Mouse (Mus musculus) limb, embryonic 11.5 days (tissue): ENCODE results near the gene Nsdhl. TPM values are rescaled to one million over a fixed set of nuclear protein-coding genes. Genes with fewer than 3 reads are reported as not detected.
A peak's percentile ranks its signal among the peaks of the same experiment; 100 is the strongest.

Experiments used
- ATAC-seq: fragments of 200-750 bp; cut with Nextera tagmentation; 2 replicates; pipeline ENCODE4 v1.8.0; 2017; ENCODE audit warnings: low read depth; ENCODE audit not compliant: insufficient number of reproducible peaks, low FRiP score, low TSS enrichment
- DNase-seq: peaks from one replicate; pipeline ENCODE4 v3.0.0-alpha.2; 2015; ENCODE audit warnings: low spot score
- H3K27ac ChIP-seq: fragments of 300-500 bp; sonication (generic); replicated peaks from 2 replicates; pipeline ENCODE4 v1.5.1; 2014; ENCODE audit warnings: low read depth, mild to moderate bottlenecking, low read length
- H3K27me3 ChIP-seq: fragments of 300-500 bp; sonication (generic); 2 replicates; pipeline ENCODE4 v1.6.1; 2014; ENCODE audit warnings: mild to moderate bottlenecking, low read length, mixed read lengths; ENCODE audit not compliant: control insufficient read depth, insufficient read depth
- H3K36me3 ChIP-seq: fragments of 300-500 bp; sonication (generic); 2 replicates; pipeline ENCODE4 v1.6.1; 2014; ENCODE audit warnings: mild to moderate bottlenecking, low read length, moderate library complexity, mixed read lengths; ENCODE audit not compliant: control insufficient read depth, insufficient read depth
- H3K4me1 ChIP-seq: fragments of 300-500 bp; sonication (generic); 2 replicates; pipeline ENCODE4 v1.6.1; 2014; ENCODE audit warnings: low read length, mixed read lengths; ENCODE audit not compliant: control insufficient read depth, insufficient read depth
- H3K4me2 ChIP-seq: fragments of 300-500 bp; sonication (generic); 2 replicates; pipeline ENCODE4 v1.6.1; 2014; ENCODE audit warnings: low read depth, mild to moderate bottlenecking, moderate library complexity; ENCODE audit not compliant: severe bottlenecking
- H3K4me3 ChIP-seq: fragments of 300-500 bp; sonication (generic); 2 replicates; pipeline ENCODE4 v1.5.1; 2014; ENCODE audit warnings: low read depth, low read length
- H3K9ac ChIP-seq: fragments of 300-500 bp; sonication (generic); 2 replicates; pipeline ENCODE4 v1.6.1; 2014; ENCODE audit warnings: mild to moderate bottlenecking, low read length
- H3K9me3 ChIP-seq: fragments of 300-500 bp; sonication (generic); 2 replicates; pipeline ENCODE4 v1.6.1; 2016; ENCODE audit warnings: low read length; ENCODE audit not compliant: control insufficient read depth
- WGBS: fragments of 180-500 bp; shearing (Covaris S2); extraction: QIAGEN DNeasy Blood & Tissue Kit; methylation state at CpG from one replicate; pipeline ENCODE4 v1.1.7; 2014; 5-methylcytosine and 5-hydroxymethylcytosine counted together
- polyA plus RNA-seq: library from polyadenylated mRNA; unstranded; fragments of >200 nt; fragmentation: Nextera tagmentation; extraction: Ambion mirVana; gene quantifications from 2 replicates; pipeline ENCODE4 v1.2.1, GENCODE M21; 2014

Gene Nsdhl
- 32.9 and 33.9 TPM in 2 replicates for polyA plus RNA-seq

DNA sequence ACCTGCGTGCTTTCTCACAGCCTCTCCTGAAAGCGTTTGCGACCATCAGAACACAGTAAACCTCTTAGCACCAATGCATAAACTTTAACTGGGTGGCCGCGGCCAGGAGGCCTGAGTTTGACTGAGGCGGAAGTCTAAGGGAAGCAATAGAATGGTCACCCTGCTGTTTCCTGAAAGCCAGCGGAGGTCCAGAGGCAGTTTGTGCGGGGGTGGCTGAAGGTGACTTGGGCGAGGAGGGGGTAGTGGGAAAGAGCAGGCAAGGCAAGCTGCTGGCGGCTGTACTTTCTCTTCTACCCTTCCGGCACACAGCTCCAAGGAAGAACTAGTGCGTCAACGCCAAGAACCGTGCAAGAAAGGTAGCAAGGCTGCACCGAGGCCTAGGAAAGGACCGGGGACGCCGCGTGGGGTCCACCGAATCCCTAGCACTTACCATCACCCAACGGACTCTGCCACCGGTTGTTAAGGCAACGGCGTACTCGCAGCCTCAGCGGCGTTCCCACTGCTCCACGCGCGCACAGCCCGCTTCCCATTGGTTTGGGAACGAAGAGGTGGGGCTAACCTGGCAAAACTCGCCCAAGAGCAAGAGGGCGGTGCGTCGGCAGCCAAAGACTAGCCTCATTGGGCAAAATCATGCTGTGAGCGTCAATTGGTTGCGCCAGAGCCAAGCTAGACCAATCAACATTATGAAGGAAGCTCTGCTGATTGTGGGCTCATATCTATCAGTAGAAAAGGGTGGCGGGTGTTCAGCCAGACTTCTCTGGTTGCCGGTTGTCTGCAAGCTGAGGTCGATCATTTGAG lies at the start of gene Nsdhl, which contains the start of gene Cetn2:
Gene Nsdhl, plus strand, starts transcription at position 674 of the 798 bp plus-strand sequence.
Gene Cetn2, minus strand, starts transcription at position 528 of the 798 bp plus-strand sequence.
- peaks cover 2% of the 10 kb centered on the region; the same call in 1 of the 2 replicates for H3K27me3 ChIP-seq
- peak; percentile 84 for DNase-seq

DNA sequence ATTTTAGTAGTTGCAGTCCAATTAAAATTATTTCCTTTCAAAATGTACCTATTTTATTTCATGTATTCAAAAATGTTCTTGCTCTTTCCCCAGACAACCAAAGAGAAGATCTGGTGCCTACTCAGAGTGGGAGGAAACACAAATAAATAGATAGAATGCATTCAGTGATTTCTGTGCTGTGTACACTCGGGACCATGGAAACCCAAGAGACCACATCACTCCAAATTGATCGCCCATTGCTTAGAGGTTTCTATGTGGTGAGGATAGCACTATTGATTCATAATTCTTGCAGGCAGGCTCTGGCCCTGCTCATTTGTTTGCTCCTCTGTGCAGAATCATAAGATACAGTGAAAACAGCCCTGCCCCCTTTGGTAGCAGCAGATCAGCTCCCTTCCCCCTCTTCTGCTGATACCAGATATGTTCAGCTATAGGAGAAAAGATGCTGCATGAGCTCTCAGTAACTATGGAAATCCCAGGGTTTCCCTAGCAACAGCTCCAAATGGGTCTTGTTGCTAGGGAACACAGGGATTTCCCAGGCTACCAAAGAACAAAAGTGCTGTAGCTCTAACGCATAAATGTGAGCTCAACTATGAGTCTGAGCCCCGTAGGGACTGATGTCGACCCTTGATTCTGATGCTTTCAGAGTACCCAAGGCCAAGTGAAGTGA lies 22.8 kb upstream of the Nsdhl start:
- Histone ChIP-seq H3K4me1 (no peaks in the 10 kb centered on the region), H3K4me2 (no peak overlapping the region), H3K9me3 (no peaks in the 10 kb centered on the region), H3K27ac (no peak overlapping the region), H3K27me3 (no peaks in the 10 kb centered on the region), H3K9ac (no peak overlapping the region), H3K4me3 (no peak overlapping the region), H3K36me3 (no peaks in the 10 kb centered on the region)
- DNase-seq: no peak
- no peak for ATAC-seq
- WGBS: 71% methylated on average over 5 of the region's 5 CpGs

More for the DNA sequence above, at the start of gene Nsdhl, which contains the start of gene Cetn2:
- Histone ChIP-seq H3K27ac (no peak within 1 kb of the TSS), H3K4me1 (no peaks in the 10 kb centered on the region), H3K9ac (peak within 1 kb of the TSS; percentile 55), H3K9me3 (no peaks in the 10 kb centered on the region), H3K36me3 (no peaks in the 10 kb centered on the region), H3K4me3 (peak within 1 kb of the TSS; percentile 49), H3K4me2 (peak within 1 kb of the TSS; percentile 43)
- ATAC-seq: peak; percentile 98
- WGBS: 17% methylated on average over 41 of the region's 41 CpGs

DNA sequence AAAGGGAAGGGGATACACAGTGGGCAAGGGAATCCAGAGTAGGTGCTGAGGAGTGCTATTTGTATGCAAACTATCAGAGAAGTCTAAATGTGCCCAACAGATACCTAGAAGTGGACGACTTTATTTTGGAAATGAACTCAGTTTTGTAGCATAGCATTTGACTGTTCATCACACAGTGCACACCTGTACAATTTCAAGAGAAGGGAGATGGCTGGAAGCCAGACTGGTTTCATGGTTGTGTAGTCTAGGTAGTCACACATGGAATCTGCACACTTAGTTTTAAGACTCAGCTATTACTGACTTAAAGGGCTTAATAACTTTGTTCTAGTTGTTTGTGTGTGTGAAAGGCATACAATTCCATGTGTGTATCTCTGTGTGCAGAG lies 22.3 kb upstream of the Nsdhl start:
- Histone ChIP-seq H3K4me3 (no peak overlapping the region), H3K36me3 (no peaks in the 10 kb centered on the region), H3K4me2 (no peak overlapping the region), H3K9me3 (no peaks in the 10 kb centered on the region), H3K27me3 (no peaks in the 10 kb centered on the region), H3K4me1 (no peaks in the 10 kb centered on the region), H3K27ac (no peak overlapping the region), H3K9ac (no peak overlapping the region)
- no peak for ATAC-seq
- 62% methylated on average over 1 of the region's 1 CpGs for WGBS
- DNase-seq: no peak

DNA sequence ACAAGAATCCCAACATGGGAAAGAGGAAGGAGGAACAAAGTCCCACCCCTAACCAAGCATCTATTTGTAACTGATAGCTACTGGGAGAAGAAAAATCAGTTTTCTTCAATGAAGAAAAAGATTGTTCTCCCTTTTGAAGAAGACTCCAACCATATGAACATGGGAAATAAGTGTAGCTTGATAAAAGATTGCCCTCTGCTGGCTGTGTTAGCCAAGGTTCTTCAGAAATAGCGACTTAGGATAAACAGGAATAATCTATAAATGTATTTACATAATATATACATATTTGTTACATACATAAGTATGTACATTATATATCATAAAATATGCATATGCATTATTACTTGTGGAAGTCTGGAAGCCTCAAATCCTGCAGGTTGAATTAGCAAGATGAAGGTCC lies 15.8 kb upstream of the Nsdhl start:
- Histone ChIP-seq H3K4me3 (no peak overlapping the region), H3K36me3 (no peaks in the 10 kb centered on the region), H3K27me3 (no peaks in the 10 kb centered on the region), H3K4me1 (no peaks in the 10 kb centered on the region), H3K9me3 (no peaks in the 10 kb centered on the region), H3K27ac (no peak overlapping the region), H3K4me2 (no peak overlapping the region), H3K9ac (no peak overlapping the region)
- 41% methylated on average over 1 of the region's 1 CpGs for WGBS
- DNase-seq: no peak
- ATAC-seq: no peak

DNA sequence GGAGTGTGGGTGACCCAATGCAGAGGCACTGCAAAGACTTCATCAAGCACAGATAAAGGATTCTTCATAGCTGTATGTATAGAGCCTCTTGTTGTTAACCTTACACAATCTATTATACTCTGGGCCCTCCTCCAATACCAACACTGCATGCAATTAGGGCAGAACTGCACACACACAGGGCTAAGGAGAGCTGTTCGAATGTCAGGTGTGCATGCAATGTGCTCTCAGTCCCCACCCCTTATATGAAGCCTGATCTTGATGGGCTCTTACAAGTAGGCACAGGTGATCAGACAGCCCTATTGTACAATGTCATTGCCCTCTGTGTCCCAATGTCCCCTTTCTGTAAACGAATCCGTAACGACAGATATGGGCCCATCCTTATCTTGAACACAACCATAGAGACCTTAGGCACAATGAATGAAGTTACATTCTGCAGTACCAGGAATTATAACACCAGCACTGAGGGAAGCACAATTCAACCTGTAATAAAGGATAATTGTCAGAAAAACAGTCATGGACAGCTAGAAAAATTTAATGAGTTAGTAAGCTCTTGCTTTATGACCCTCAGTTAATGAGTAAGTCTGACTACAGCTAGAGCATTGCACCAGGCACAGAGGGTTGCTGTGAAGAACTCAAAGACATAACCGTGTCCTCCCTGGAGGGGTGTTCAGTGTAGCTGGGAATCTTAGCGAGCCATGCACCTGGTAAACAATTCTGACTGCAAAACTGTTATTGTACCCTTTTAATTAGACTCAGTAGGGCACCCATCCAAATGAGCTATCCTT lies 10.5 kb upstream of the Nsdhl start:
- no peaks in the 10 kb centered on the region for H3K9me3 ChIP-seq
- no peak overlapping the region for H3K4me3 ChIP-seq
- no peaks in the 10 kb centered on the region for H3K36me3 ChIP-seq
- H3K9ac ChIP-seq: no peak overlapping the region
- no peak for ATAC-seq
- no peaks in the 10 kb centered on the region for H3K27me3 ChIP-seq
- 79% methylated on average over 6 of the region's 6 CpGs for WGBS
- no peaks in the 10 kb centered on the region for H3K4me1 ChIP-seq
- DNase-seq: no peak
- no peak overlapping the region for H3K27ac ChIP-seq
- no peak overlapping the region for H3K4me2 ChIP-seq

DNA sequence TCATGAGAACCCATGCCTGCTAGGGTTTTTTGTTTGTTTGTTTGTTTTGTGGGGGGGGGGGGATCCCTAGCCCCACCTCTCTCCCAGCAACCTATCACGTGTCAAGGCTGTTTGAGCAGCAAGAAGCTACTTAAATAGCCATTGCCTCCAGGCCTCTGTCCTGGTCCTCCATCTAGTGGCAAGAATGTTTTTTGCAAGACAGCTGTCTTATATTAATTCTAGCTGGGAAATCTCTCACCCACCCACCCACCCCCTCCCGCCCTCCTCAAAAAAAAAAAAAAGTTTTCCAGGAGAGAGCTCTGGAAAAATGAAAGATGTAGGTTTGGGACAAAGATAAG lies 10.0 kb upstream of the Nsdhl start:
- WGBS: 20% methylated on average over 2 of the region's 2 CpGs
- Histone ChIP-seq H3K27ac (no peak overlapping the region), H3K4me2 (no peak overlapping the region), H3K9me3 (no peaks in the 10 kb centered on the region), H3K4me1 (no peaks in the 10 kb centered on the region), H3K36me3 (no peaks in the 10 kb centered on the region), H3K4me3 (no peak overlapping the region), H3K9ac (no peak overlapping the region), H3K27me3 (no peaks in the 10 kb centered on the region)
- DNase-seq: peak; percentile 39
- 0 out of 2 replicates have a peak, but pooled peaks have one; percentile 47 for ATAC-seq

DNA sequence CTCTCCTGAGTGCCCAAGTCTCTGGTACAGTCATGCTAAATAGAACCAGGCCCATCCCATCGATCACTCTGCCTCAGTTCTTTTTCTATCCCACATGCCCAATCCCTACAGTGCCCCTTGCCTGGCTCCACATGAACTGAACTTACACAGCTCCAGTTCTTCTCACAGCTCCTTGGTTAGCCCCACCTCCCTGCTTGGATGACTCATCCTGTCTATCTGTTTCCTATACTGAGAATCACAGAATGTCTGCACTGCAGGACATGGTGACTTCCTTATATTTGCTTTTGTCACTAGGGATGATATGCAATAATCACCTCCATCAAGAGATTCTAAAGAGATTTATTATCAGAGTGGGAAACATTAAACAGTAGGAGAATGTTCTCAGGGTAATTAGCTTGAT lies 6.7 kb upstream of the Nsdhl start:
- Histone ChIP-seq H3K36me3 (no peaks in the 10 kb centered on the region), H3K9me3 (no peaks in the 10 kb centered on the region), H3K4me1 (no peaks in the 10 kb centered on the region), H3K27ac (no peak overlapping the region), H3K9ac (no peak overlapping the region), H3K4me2 (no peak overlapping the region), H3K4me3 (no peak overlapping the region), H3K27me3 (no peaks in the 10 kb centered on the region)
- DNase-seq: no peak
- 67% methylated on average over 1 of the region's 1 CpGs for WGBS
- ATAC-seq: no peak

DNA sequence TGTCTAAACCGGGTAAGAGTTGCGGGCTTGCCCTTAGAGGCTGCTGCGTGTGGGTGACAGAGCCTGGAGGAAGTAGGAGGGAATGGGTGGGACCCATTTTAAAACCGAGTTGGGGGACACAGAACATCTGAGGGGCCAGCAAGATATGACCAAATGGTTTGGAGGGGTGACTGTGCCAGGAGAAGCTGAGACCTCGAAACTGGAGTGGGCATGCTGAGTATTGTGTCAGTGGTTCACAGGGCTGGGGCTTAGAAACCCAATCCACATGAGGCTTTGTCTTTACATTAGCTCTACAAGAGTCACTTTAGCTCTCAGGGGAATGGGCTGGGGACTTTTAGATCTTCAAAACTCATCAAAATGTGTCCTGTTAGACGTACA lies 314 bp downstream of the Nsdhl start:
- ATAC-seq (no peak), DNase-seq (no peak)
- H3K4me1 ChIP-seq: no peaks in the 10 kb centered on the region
- peaks cover 2% of the 10 kb centered on the region; the same call in 1 of the 2 replicates for H3K27me3 ChIP-seq
- H3K4me2 ChIP-seq: peak overlapping the region; percentile 37
- H3K27ac ChIP-seq: no peak overlapping the region
- H3K9me3 ChIP-seq: no peaks in the 10 kb centered on the region
- peak overlapping the region; percentile 49 for H3K4me3 ChIP-seq
- 16% methylated on average over 6 of the region's 6 CpGs for WGBS
- no peaks in the 10 kb centered on the region for H3K36me3 ChIP-seq
- H3K9ac ChIP-seq: peak overlapping the region; percentile 55
